Mouse (Mus musculus) ES-E14 (cell line): ENCODE data around the gene Pagr1b. TPM values are rescaled to one million over a fixed set of nuclear protein-coding genes. Genes with fewer than 3 reads are reported as not detected.

Experiments used
- DNase-seq: peaks from one replicate; pipeline ENCODE4 v3.0.0-alpha.2; 2013; ENCODE audit warnings: low read depth, low spot score
- H3K27ac ChIP-seq: 2 replicates; pipeline ENCODE4 v1.5.1; 2012; ENCODE audit warnings: low read depth, mild to moderate bottlenecking, low read length, moderate library complexity, mixed read lengths; ENCODE audit not compliant: poor library complexity, insufficient read depth, severe bottlenecking
- H3K36me3 ChIP-seq: 2 replicates; pipeline ENCODE4 v1.6.1; 2012; ENCODE audit warnings: mild to moderate bottlenecking, low read length, moderate library complexity, mixed read lengths; ENCODE audit not compliant: control insufficient read depth, poor library complexity, insufficient read depth, severe bottlenecking
- H3K4me1 ChIP-seq, 2 experiments: fragments of 150-350 bp in 1 of 2; sonication (generic) in 1 of 2; 2 replicates each; pipeline ENCODE4 v1.6.1; 2012; ENCODE audit warnings: low read length in 2 of 2, mild to moderate bottlenecking in 1 of 2, mixed read lengths in 1 of 2; ENCODE audit not compliant: control insufficient read depth in 2 of 2, insufficient read depth in 2 of 2, poor library complexity in 1 of 2
- H3K4me3 ChIP-seq, 2 experiments: fragments of 150-350 bp in 1 of 2; sonication (generic) in 1 of 2; 2 replicates each; pipeline ENCODE4 v1.5.1; 2012; ENCODE audit warnings: low read length in 2 of 2, low read depth in 1 of 2, mild to moderate bottlenecking in 1 of 2, mixed read lengths in 1 of 2; ENCODE audit not compliant: insufficient read depth in 1 of 2, poor library complexity in 1 of 2, severe bottlenecking in 1 of 2
- H3K9ac ChIP-seq: 2 replicates; pipeline ENCODE4 v1.6.1; 2012; ENCODE audit warnings: low read depth, mild to moderate bottlenecking, low read length, mixed read lengths; ENCODE audit not compliant: poor library complexity, insufficient read depth, severe bottlenecking
- H3K9me3 ChIP-seq: fragments of 150-350 bp; sonication (generic); 2 replicates; pipeline ENCODE4 v1.6.1; 2012; ENCODE audit warnings: low read depth, mild to moderate bottlenecking, low read length; ENCODE audit not compliant: control insufficient read depth, insufficient read depth
- CHD2 ChIP-seq: IDR thresholded peaks from 2 replicates; pipeline ENCODE4 v1.6.1; 2014; ENCODE audit warnings: mild to moderate bottlenecking, low read depth, low read length, inconsistent platforms
- HCFC1 ChIP-seq: IDR thresholded peaks from 2 replicates; pipeline ENCODE4 v1.6.1; 2012; ENCODE audit warnings: low read length, inconsistent platforms, borderline replicate concordance; ENCODE audit not compliant: insufficient read depth
- MAFK ChIP-seq: IDR thresholded peaks from 2 replicates; pipeline ENCODE4 v1.6.1; 2014; ENCODE audit warnings: mild to moderate bottlenecking, low read depth, low read length, inconsistent platforms; ENCODE audit not compliant: insufficient read depth
- ZC3H11A ChIP-seq: IDR thresholded peaks from 2 replicates; pipeline ENCODE4 v1.6.1; 2012; ENCODE audit warnings: low read depth, mild to moderate bottlenecking, inconsistent platforms, low read length, borderline replicate concordance
- ZNF384 ChIP-seq: IDR thresholded peaks from 2 replicates; pipeline ENCODE4 v1.6.1; 2012; ENCODE audit warnings: low read depth, low read length, inconsistent platforms
- in situ Hi-C, 2 experiments: fragments of 600-800 bp; cut with MboI; formaldehyde crosslinking; loops; one replicate each; pipeline ENCODE4 v1.15.1; 2025; ENCODE audit warnings: low sequenced_read_pairs in 2 of 2, inconsistent platforms in 1 of 2; ENCODE audit not compliant: unreplicated experiment in 2 of 2
- total RNA-seq: library from RNA; depleted of rRNA; stranded (reverse); fragments of 300-350 nt; gene quantifications from 2 replicates; pipeline ENCODE4 v1.2.3, GENCODE M21; 2012

Gene Pagr1b
- total RNA-seq, 1 experiment: 1.3 TPM

GRCm38 (mm10) chr7:126963548-126964286, 52.6 kb downstream of the Pagr1b start:
- Histone ChIP-seq H3K27ac (no peak overlapping the region; the same call in 1 of the 2 replicates), H3K4me3 (peak overlapping the region; percentile 43 to 45; a peak in 3 of 4 replicates), H3K9me3 (no peaks in the 10 kb centered on the region), H3K4me1 (peaks cover 0 to 5% of the 10 kb centered on the region in 2 experiments; a peak in 1 of 4 replicates), H3K36me3 (no peaks in the 10 kb centered on the region), H3K9ac (peak overlapping the region; percentile 55; the same call in 1 of the 2 replicates)
- in situ Hi-C loops: no loop called here
- DNase-seq: no peak
- TF ChIP-seq ZNF384: peak; percentile 17; the same call in 1 of the 2 replicates
- TF ChIP-seq MAFK: no peak
- TF ChIP-seq ZC3H11A: no peak
- TF ChIP-seq HCFC1: no peak

- no peak overlapping the region for H3K27ac ChIP-seq
- H3K9ac ChIP-seq: no peak overlapping the region
- no peaks in the 10 kb centered on the region for H3K36me3 ChIP-seq
- TF ChIP-seq MAFK (no peak), HCFC1 (no peak), ZNF384 (no peak), ZC3H11A (no peak)
- no peaks in the 10 kb centered on the region for H3K9me3 ChIP-seq
- H3K4me3 ChIP-seq: no peak overlapping the region
- DNase-seq: no peak
- H3K4me1 ChIP-seq: peaks cover 0 to 5% of the 10 kb centered on the region in 2 experiments; a peak in 1 of 4 replicates
- in situ Hi-C loops: no loop called here
Observed at GRCm38 (mm10) chr7:126961965-126962364, 54.3 kb downstream of the Pagr1b start.

GRCm38 (mm10) chr7:126961095-126961494, 55.2 kb downstream of the Pagr1b start:
- no peak overlapping the region for H3K9ac ChIP-seq
- H3K9me3 ChIP-seq: no peaks in the 10 kb centered on the region
- no peak overlapping the region for H3K4me3 ChIP-seq
- in situ Hi-C loops: no loop called here
- H3K27ac ChIP-seq: no peak overlapping the region
- no peaks in the 10 kb centered on the region for H3K36me3 ChIP-seq
- H3K4me1 ChIP-seq: peaks cover 0 to 5% of the 10 kb centered on the region in 2 experiments; a peak in 1 of 4 replicates
- TF ChIP-seq ZNF384: no peak
- no peak for TF ChIP-seq ZC3H11A
- no peak for TF ChIP-seq MAFK
- TF ChIP-seq HCFC1: no peak
- no peak for TF ChIP-seq CHD2
- no peak for DNase-seq

GRCm38 (mm10) chr7:126959780-126960179, 56.5 kb downstream of the Pagr1b start:
- Histone ChIP-seq H3K4me3 (no peak overlapping the region), H3K9me3 (no peaks in the 10 kb centered on the region), H3K27ac (no peak overlapping the region), H3K36me3 (no peaks in the 10 kb centered on the region), H3K9ac (no peak overlapping the region), H3K4me1 (peaks cover 0 to 5% of the 10 kb centered on the region in 2 experiments; a peak in 1 of 4 replicates)
- in situ Hi-C loops: no loop called here
- DNase-seq: no peak
- no peak for TF ChIP-seq ZNF384
- TF ChIP-seq MAFK: no peak
- TF ChIP-seq CHD2: no peak
- TF ChIP-seq HCFC1: no peak

- DNase-seq: no peak
- in situ Hi-C loops: no loop called here
- TF ChIP-seq ZNF384 (no peak), MAFK (no peak), HCFC1 (no peak), ZC3H11A (no peak), CHD2 (no peak)
- no peaks in the 10 kb centered on the region for H3K36me3 ChIP-seq
- no peaks in the 10 kb centered on the region for H3K9me3 ChIP-seq
- peaks cover 0 to 6% of the 10 kb centered on the region in 2 experiments; a peak in 1 of 4 replicates for H3K4me1 ChIP-seq
- no peak overlapping the region for H3K27ac ChIP-seq
- H3K9ac ChIP-seq: no peak overlapping the region
- no peak overlapping the region for H3K4me3 ChIP-seq
Observed at GRCm38 (mm10) chr7:126955125-126955524, 61.2 kb downstream of the Pagr1b start.
